Mouse (Mus musculus) heart, adult 8-10 months (tissue): ENCODE measurements around the gene Atp8b3. TPM values are rescaled to one million over a fixed set of nuclear protein-coding genes. Genes with fewer than 3 reads are reported as not detected.
A peak's percentile ranks its signal among the peaks of the same experiment; 100 is the strongest.

Experiments
- DNase-seq: peaks from one replicate; pipeline ENCODE4 v3.0.0; 2022; ENCODE audit warnings: low spot score
- total RNA-seq, 4 experiments: library from RNA; stranded (reverse); gene quantifications; 2 replicates each; pipeline ENCODE4 v1.2.4; 2022

The Atp8b3 gene
- total RNA-seq, 4 experiments from 2014 or later = not detected

- DNase-seq = no peak
Observed at GRCm38 (mm10) chr10:80568876-80569275, 30.0 kb upstream of the Atp8b3 start.

DNA sequence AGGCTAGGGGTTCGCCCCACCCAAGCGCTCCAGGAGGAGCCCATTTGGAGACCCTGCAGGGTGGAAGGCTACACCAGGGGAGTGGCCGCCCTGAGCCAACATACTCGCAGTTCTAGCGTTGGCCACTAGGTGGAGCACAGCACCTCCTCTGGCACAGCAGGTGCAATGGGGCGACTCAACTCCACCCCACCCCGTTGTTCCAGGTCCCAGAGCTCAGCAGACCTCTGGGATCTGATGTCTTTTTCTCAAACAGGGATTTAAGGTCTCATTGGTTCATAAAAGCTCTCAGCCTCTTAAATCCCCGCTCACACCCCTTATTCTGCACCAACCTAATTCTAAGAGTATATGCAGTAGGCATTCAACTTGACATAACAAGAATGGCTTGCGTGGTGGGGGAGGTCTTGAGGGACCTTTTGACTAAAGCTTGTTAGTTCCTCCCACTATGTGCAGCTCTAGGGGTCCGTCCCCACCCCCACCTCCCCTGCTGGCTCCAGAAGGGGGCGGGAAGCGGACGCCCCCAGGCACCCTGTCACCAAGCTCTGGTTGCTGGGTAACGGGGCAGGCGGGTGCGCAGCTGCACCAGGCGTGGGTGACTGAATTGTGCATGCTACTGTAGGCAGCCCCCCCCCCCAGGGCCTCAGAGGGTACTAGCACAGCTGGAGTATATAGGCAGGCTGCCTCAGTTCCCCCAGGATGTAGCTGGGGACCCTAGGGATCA is 27.6 kb upstream of the Atp8b3 start:
- peak; percentile 80 for DNase-seq

GRCm38 (mm10) chr10:80561116-80561944 is 22.4 kb upstream of the Atp8b3 start, which contains the start of gene Rexo1:
TSS of gene Rexo1 (minus strand) at chr10:80561560.
- DNase-seq = peak; percentile 93

GRCm38 (mm10) chr10:80560621-80561020 is 21.7 kb upstream of the Atp8b3 start:
- no peak for DNase-seq

DNA sequence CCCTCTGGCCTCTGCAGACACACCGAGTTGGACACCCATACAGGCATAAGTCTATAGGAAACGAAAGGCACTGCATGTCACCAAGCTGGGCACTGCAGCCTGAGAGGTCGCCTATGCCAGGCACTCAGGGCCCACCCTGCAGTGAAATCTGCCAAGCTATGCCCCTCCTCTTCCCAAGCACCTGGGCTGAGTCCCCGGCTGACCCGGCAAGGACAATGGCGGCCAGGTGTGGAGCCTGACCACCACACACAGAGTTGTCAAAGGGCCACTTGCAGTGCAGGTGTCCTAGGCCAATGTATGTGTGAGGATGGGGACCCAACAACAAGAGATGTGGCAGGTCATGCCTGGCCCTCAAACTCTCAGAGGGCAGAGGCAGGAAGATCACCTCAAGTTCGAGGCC is 20.5 kb upstream of the Atp8b3 start:
- DNase-seq = no peak

- peak; percentile 69 for DNase-seq
Observed at GRCm38 (mm10) chr10:80557346-80557965, 18.5 kb upstream of the Atp8b3 start.

DNA sequence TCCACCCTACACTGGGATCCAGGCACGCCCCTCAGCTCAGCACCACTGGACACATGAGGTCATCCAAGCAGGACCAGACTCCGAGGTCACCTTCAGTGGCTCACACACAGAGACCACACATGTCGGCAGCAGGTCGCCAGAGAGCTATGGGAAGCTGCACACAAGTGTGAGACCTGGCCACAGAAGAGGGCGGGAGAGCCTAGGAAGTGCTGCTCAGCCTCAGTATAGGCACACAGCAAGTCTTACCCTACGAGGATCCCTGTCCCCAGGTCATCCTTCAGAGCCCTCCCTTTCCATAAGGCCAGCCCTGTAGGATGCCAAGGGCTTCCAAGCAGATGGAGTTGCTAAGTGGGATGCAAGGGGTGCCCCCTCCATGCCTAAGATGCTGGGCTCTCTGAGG is 15.1 kb upstream of the Atp8b3 start:
- DNase-seq = no peak

DNA sequence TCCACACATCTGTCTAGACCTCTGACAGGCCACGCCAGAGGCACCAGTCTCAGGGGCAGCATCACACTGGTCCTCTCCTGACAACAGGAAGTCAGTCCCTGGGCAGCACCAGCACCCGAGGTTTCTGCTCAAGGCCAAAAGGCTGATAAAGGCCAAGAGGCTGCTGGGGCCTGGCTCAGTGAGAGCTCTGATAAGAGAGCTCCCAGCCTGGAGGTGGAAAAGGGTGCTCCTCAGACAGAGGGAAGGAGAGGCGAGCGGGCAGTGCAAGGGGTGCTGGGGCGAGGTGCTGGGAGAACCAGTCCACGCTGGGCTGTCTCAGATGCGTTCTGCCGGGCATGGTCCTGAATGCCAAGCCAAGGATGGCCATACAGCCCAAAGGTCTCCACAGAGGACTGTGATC is 14.7 kb upstream of the Atp8b3 start:
- no peak for DNase-seq

DNA sequence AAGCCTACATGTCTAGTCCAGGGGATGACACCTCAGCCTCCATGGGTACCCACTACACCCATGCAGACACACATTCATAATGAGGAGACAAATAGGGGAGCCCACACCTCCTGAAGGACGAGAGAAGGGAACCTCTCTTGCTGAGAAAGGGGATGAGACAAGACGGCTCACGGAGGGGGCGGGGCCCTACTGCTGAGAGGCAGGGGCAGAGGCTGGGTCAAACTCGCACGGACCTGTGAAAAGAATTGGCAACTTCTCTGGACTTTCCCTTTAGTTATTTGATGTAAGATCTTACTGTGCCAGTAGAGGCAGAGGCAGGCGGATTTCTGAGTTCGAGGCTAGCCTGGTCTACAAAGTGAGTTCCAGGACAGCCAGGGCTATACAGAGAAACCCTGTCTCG is 13.4 kb upstream of the Atp8b3 start:
- no peak for DNase-seq

GRCm38 (mm10) chr10:80549279-80549678 is 10.4 kb upstream of the Atp8b3 start:
- DNase-seq = no peak

GRCm38 (mm10) chr10:80548428-80549006 is 9.6 kb upstream of the Atp8b3 start:
- no peak for DNase-seq

- no peak for DNase-seq
Observed at GRCm38 (mm10) chr10:80547539-80547938, 8.6 kb upstream of the Atp8b3 start.

- no peak for DNase-seq
Observed at GRCm38 (mm10) chr10:80546945-80547344, 8.0 kb upstream of the Atp8b3 start.

- DNase-seq = no peak
Observed at GRCm38 (mm10) chr10:80545590-80545989, 6.7 kb upstream of the Atp8b3 start.

DNA sequence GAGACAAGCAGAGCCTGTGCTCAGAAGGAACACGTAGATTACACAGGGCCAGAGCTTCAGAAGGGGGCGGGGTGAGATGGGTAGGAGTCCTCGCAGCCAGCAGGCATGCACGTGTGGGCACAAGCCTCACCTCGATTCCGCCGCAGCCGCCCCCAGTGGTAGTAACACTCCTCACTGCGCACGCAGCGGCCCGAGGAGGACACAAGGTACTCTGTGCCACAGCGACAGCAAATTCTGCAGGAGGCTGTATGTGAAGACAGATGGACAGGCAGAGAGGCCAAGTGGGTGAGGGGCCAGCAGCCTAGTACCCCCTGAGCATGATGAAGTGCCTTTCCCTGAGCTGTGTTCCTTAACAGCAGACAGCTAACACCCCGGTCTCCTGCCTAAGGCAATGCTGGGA is 4.9 kb upstream of the Atp8b3 start:
- DNase-seq = no peak

- DNase-seq = no peak
Observed at GRCm38 (mm10) chr10:80539493-80539892, 569 bp upstream of the Atp8b3 start.

- no peak for DNase-seq
Observed at GRCm38 (mm10) chr10:80538180-80538579, 744 bp downstream of the Atp8b3 start.

GRCm38 (mm10) chr10:80535711-80536110 is 3.2 kb downstream of the Atp8b3 start:
- DNase-seq = no peak

DNA sequence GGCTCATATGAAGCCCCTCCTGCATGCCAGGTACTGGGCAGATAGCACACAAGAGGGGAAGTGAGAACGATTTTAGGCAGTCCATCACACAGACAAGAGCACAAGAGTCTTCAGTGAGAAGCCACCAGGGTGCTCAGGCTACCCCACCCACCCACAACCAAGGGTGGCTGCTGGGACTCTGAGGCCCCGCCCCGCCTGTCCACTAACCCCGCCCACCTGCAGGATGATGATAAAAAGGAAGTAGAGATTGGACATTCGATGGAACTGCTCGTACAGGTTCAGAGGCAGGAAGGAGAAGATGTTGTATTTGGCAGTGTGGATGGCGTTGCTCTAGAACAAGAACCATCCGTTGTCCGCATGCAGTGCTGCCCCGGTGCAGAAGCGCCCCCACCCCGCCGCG is 3.9 kb downstream of the Atp8b3 start:
- no peak for DNase-seq

DNA sequence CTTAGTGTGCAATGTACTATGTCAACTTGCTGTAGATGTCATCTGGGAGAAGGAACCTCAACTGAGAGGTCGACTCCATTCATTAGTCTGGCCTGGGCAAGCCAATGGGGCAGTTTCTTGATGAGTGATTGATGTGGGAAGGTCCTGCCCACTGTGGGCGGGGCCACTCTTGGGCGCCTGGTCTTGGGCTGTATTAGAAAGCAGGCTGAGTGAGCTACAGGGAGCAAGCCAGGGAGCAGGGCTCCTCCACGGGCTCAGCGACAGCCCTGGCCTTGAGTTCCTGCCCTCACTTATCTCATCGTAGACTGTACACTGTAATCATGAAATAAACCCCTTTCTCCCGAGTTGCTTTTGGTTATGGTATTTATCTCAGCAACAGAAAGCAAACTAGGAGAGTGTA is 5.2 kb downstream of the Atp8b3 start:
- DNase-seq = no peak

DNA sequence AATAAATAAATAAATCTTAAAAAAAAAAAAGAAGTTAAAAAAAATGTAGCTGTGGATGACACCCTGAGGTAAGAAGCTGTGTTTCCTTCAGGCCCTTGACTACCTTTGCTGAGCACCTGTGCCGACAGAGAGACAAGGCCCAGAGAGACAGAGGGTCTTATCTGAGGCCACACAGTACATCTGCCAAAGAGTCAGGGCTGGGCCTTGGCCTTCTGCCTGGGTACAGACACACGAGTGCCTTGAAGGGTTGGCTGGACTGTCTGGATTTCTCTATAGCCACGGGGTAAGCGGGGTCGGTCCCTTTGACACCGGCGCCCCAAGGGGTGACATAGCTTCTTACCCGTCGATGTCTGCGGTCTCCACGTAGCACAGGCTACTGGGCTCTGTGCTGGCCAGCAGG is 6.1 kb downstream of the Atp8b3 start:
- no peak for DNase-seq

- DNase-seq = no peak
Observed at GRCm38 (mm10) chr10:80526172-80526571, 12.8 kb downstream of the Atp8b3 start.
